Mouse (Mus musculus) olfactory bulb, adult 2 months (tissue): ENCODE data around the gene Actb.

Source experiments
- CTCF ChIP-seq: fragments of 200-500 bp; IDR thresholded peaks from 2 replicates; pipeline ENCODE4 v1.5.1; 2012; ENCODE audit warnings: low read depth, mild to moderate bottlenecking, low read length, moderate library complexity; ENCODE audit not compliant: insufficient read depth
- POLR2A ChIP-seq: fragments of 200-500 bp; IDR thresholded peaks from 2 replicates; pipeline ENCODE4 v1.6.1; 2012; ENCODE audit warnings: mild to moderate bottlenecking, low read depth, low read length, moderate library complexity; ENCODE audit not compliant: insufficient read depth

- TF ChIP-seq CTCF (no peak), POLR2A (no peak)
Observed at GRCm38 (mm10) chr5:142856408-142856807, 50.1 kb downstream of the Actb start.
